Mouse (Mus musculus): ENCODE measurements around the gene Igsf9b.

DNA sequence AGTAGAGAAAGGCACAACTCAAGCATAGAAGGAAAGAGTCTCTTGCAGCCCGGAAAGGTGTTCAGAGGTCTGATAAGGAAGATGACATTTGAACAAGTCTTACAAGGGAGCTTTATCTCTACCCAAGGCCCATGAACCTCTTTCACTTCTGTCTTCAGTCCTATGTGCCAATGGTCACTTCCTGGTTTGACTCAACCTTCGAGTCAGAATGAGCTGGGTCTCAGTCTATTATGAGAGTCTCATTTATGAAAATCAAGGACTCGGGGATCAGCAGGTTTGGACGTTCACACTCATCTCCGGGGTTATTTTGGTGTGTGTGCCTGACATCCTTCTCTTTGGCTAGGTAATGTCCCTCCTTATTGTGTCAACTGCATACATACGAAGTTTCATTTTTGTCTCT lies 58.9 kb downstream of the Igsf9b start:
- TF ChIP-seq CTCF (IDR thresholded peaks at IDR 0.05; ENCODE audit: extremely low read depth, insufficient read depth, low read length) (no peak), POLR2A (IDR thresholded peaks at IDR 0.05; ENCODE audit: extremely low read depth, insufficient read depth, low read length) (no peak)

Data from cortical plate, adult 2 months (tissue).